Mouse (Mus musculus) cerebellum, adult 11 months (tissue): ENCODE data around the gene Aars.
A peak's percentile ranks its signal among the peaks of the same experiment; 100 is the strongest.
"Not testable (repeated sequence)": the region's sequence is repeated elsewhere in the genome, so short reads cannot be mapped to it uniquely, and the experiment has no call there.

ENCODE experiments used
- DNase-seq: peaks from one replicate; pipeline ENCODE4 v3.0.0; 2022

Gene Aars

GRCm38 (mm10) chr8:111032916-111033315 is at the start of gene Aars:
Gene Aars (plus strand): TSS chr8:111033144.
- DNase-seq = no peak

GRCm38 (mm10) chr8:110987805-110988744 is 44.9 kb upstream of the Aars start:
- DNase-seq = no peak

GRCm38 (mm10) chr8:110990017-110990416 is 42.9 kb upstream of the Aars start:
- no peak for DNase-seq

GRCm38 (mm10) chr8:110996641-110997430 is 36.1 kb upstream of the Aars start:
- no peak for DNase-seq

- peak; percentile 82 for DNase-seq
These were observed 35.1 kb upstream of the Aars start, which contains the start of gene Ddx19a for GRCm38 (mm10) chr8:110997547-110998531. Gene Ddx19a (minus strand): TSS chr8:110997800.

GRCm38 (mm10) chr8:111010230-111010991 is 22.5 kb upstream of the Aars start:
- DNase-seq = not testable (repeated sequence)

GRCm38 (mm10) chr8:111026609-111027008 is 6.3 kb upstream of the Aars start:
- not testable (repeated sequence) for DNase-seq

GRCm38 (mm10) chr8:111027391-111027937 is 5.5 kb upstream of the Aars start:
- peak; percentile 78 for DNase-seq

- DNase-seq = no peak
These were observed 3.4 kb upstream of the Aars start for GRCm38 (mm10) chr8:111029589-111029988.

GRCm38 (mm10) chr8:111030045-111030444 is 2.9 kb upstream of the Aars start:
- no peak for DNase-seq

GRCm38 (mm10) chr8:111031572-111031971 is 1.4 kb upstream of the Aars start, which contains the start of gene Ddx19b:
Gene Ddx19b (minus strand): TSS chr8:111031751.
- no peak for DNase-seq

GRCm38 (mm10) chr8:111033482-111034215 is 705 bp downstream of the Aars start:
- peak; percentile 98 for DNase-seq

GRCm38 (mm10) chr8:111034276-111034675 is 1.3 kb downstream of the Aars start:
- peak; percentile 38 for DNase-seq

GRCm38 (mm10) chr8:111036591-111036990 is 3.6 kb downstream of the Aars start:
- no peak for DNase-seq

- no peak for DNase-seq
These were observed 9.6 kb downstream of the Aars start for GRCm38 (mm10) chr8:111042546-111042945.

- DNase-seq = no peak
These were observed 11.2 kb downstream of the Aars start for GRCm38 (mm10) chr8:111044003-111044734.

GRCm38 (mm10) chr8:111048694-111049093 is 15.8 kb downstream of the Aars start:
- no peak for DNase-seq

- DNase-seq = no peak
These were observed 16.2 kb downstream of the Aars start for GRCm38 (mm10) chr8:111049106-111049505.

GRCm38 (mm10) chr8:111053827-111054518 is 21.0 kb downstream of the Aars start:
- DNase-seq = no peak
